Mouse (Mus musculus) gastrocnemius, adult 2 months (tissue): ENCODE results near the gene Evi5. TPM values are rescaled to one million over a fixed set of nuclear protein-coding genes. Genes with fewer than 3 reads are reported as not detected.

Experiments
- DNase-seq: peaks from one replicate; pipeline ENCODE4 v3.0.0; 2022
- H3K27ac ChIP-seq: fragments of 200-600 bp; 2 replicates; pipeline ENCODE4 v1.8.1; 2022; ENCODE audit warnings: mild to moderate bottlenecking
- H3K4me3 ChIP-seq: fragments of 200-600 bp; 2 replicates; pipeline ENCODE4 v1.8.1; 2022; ENCODE audit warnings: mild to moderate bottlenecking, moderate library complexity
- CTCF ChIP-seq: fragments of 200-600 bp; IDR thresholded peaks from 2 replicates; pipeline ENCODE4 v1.8.1; 2022; ENCODE audit warnings: antibody characterized with exemption, mild to moderate bottlenecking, moderate library complexity
- intact Hi-C: fragments of 180-260 bp; cut with DNase I; formaldehyde crosslinking; loops from one replicate; pipeline ENCODE4 v1.15.1; 2025
- total RNA-seq, 2 experiments: library from RNA; stranded (reverse); gene quantifications; 2 replicates each; pipeline ENCODE4 v1.2.3; 2021

Gene Evi5
- total RNA-seq, 2 experiments from 2014 or later: 16.6 to 17.5 TPM

- Histone ChIP-seq H3K27ac (no peak overlapping the region), H3K4me3 (no peak overlapping the region)
- no peak for TF ChIP-seq CTCF
- intact Hi-C loops: no loop called here
- no peak for DNase-seq
These were observed 171.6 kb downstream of the Evi5 start for GRCm38 (mm10) chr5:107703207-107703763.

DNA sequence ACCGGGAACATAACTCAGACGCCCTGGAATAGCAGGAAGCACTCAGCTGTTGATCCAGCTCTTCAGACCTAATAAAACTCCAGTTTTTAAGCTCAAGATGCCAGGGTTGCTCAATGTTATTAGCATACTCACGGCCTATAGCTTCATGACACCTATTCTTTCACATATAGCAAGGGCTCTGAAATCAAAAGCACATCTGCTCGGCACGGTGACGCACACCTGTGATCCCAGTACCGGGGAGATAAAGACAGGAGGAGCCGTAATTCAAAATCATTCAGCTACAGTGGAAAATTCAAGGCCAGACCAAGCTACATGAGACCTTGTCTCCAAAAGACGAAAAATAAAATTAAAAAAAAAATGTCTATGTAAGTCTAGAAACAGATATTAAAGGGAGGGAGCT is 173.2 kb downstream of the Evi5 start:
- DNase-seq: no peak
- H3K4me3 ChIP-seq: no peak overlapping the region
- intact Hi-C loops: no loop called here
- no peak overlapping the region for H3K27ac ChIP-seq
- TF ChIP-seq CTCF: no peak

- DNase-seq: no peak
- intact Hi-C loops: no loop called here
- no peak for TF ChIP-seq CTCF
- no peak overlapping the region for H3K4me3 ChIP-seq
- no peak overlapping the region for H3K27ac ChIP-seq
These were observed 174.0 kb downstream of the Evi5 start for GRCm38 (mm10) chr5:107700873-107701272.

- intact Hi-C loops: no loop called here
- no peak for DNase-seq
- H3K27ac ChIP-seq: no peak overlapping the region
- no peak for TF ChIP-seq CTCF
- H3K4me3 ChIP-seq: no peak overlapping the region
These were observed 176.0 kb downstream of the Evi5 start for GRCm38 (mm10) chr5:107698888-107699287.

DNA sequence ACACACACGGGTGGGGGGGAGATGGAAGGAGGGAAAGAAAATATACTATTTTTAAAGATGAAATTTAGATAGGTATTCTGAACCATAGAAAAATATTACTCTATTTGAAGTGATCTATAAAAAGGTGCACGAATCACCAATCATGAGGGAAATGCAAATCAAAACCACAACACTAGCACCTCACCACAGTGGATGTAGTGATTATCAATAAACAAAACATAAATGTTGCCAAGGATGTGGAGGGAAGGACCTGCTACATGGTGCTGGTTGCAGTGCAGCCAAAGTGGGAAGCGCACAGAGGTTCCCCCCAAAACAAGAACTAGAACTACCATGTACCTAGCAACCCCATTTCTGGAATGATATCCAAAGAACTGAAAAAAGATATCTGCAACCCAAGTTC is 179.9 kb downstream of the Evi5 start:
- Histone ChIP-seq H3K4me3 (no peak overlapping the region), H3K27ac (no peak overlapping the region)
- no peak for DNase-seq
- no peak for TF ChIP-seq CTCF
- intact Hi-C loops: no loop called here

Other genes starting within 250 kb of the Evi5 start
- not detected for gene Gfi1, start 149.1 kb downstream of the Evi5 start, total RNA-seq
- not detected for gene Ube2d2b, start 45.0 kb downstream of the Evi5 start, total RNA-seq
- 10 to 100 TPM; 41.0 to 42.5 TPM for gene Rpl5, start 25.4 kb upstream of the Evi5 start, total RNA-seq
- 10 to 100 TPM; 19.8 to 26.1 TPM for gene Fam69a, start 112.0 kb upstream of the Evi5 start, total RNA-seq
- 10 to 100 TPM; 11.1 to 14.2 TPM for gene Mtf2, start 190.6 kb upstream of the Evi5 start, total RNA-seq